Mouse (Mus musculus) liver, embryonic 11.5 days (tissue): Measurements from ENCODE around the gene Nfia. TPM values are rescaled to one million over a fixed set of nuclear protein-coding genes. Genes with fewer than 3 reads are reported as not detected.

Experiments
- ATAC-seq: fragments of 200-750 bp; cut with Nextera tagmentation; replicated peaks from 2 replicates; pipeline ENCODE4 v1.8.0; 2017; ENCODE audit warnings: moderate number of reproducible peaks, mild to moderate bottlenecking, moderate TSS enrichment, moderate library complexity; ENCODE audit not compliant: low FRiP score
- DNase-seq: peaks from one replicate; pipeline ENCODE4 v3.0.0-alpha.2; 2017; ENCODE audit warnings: low spot score
- H3K27ac ChIP-seq: fragments of 300-500 bp; sonication (generic); 2 replicates; pipeline ENCODE4 v1.5.1; 2014; ENCODE audit warnings: mild to moderate bottlenecking, low read depth, low read length, control low read depth
- H3K27me3 ChIP-seq: fragments of 300-500 bp; sonication (generic); replicated peaks from 2 replicates; pipeline ENCODE4 v1.6.1; 2014; ENCODE audit warnings: low read length, mixed read lengths; ENCODE audit not compliant: control insufficient read depth, insufficient read depth
- H3K36me3 ChIP-seq: fragments of 300-500 bp; sonication (generic); 2 replicates; pipeline ENCODE4 v1.6.1; 2014; ENCODE audit warnings: mild to moderate bottlenecking, low read length, moderate library complexity, mixed read lengths; ENCODE audit not compliant: control insufficient read depth, insufficient read depth
- H3K4me1 ChIP-seq: fragments of 300-500 bp; sonication (generic); replicated peaks from 2 replicates; pipeline ENCODE4 v1.6.1; 2014; ENCODE audit warnings: low read length, mixed read lengths; ENCODE audit not compliant: control insufficient read depth, insufficient read depth
- H3K4me2 ChIP-seq: fragments of 300-500 bp; sonication (generic); 2 replicates; pipeline ENCODE4 v1.6.1; 2014; ENCODE audit warnings: mild to moderate bottlenecking, control low read depth, moderate library complexity
- H3K4me3 ChIP-seq: fragments of 300-500 bp; sonication (generic); 2 replicates; pipeline ENCODE4 v1.5.1; 2014; ENCODE audit warnings: low read depth, low read length, control low read depth
- H3K9ac ChIP-seq: fragments of 300-500 bp; sonication (generic); 2 replicates; pipeline ENCODE4 v1.6.1; 2014; ENCODE audit warnings: low read depth, low read length, control low read depth
- H3K9me3 ChIP-seq: fragments of 300-500 bp; sonication (generic); 2 replicates; pipeline ENCODE4 v1.6.1; 2016; ENCODE audit warnings: low read length, inconsistent platforms, mixed read lengths; ENCODE audit not compliant: control insufficient read depth
- WGBS: fragments of 180-500 bp; shearing (Covaris S2); extraction: QIAGEN DNeasy Blood & Tissue Kit; methylation state at CpG from one replicate; pipeline ENCODE4 v1.1.7; 2014; 5-methylcytosine and 5-hydroxymethylcytosine counted together
- polyA plus RNA-seq: library from polyadenylated mRNA; unstranded; fragments of >200 nt; fragmentation: Nextera tagmentation; extraction: Ambion mirVana; gene quantifications from 2 replicates; pipeline ENCODE4 v1.2.1, GENCODE M21; 2014

Nfia gene
- polyA plus RNA-seq, 1 experiment from 2014 or later: 11.3 TPM

- H3K4me1 ChIP-seq: no peaks in the 10 kb centered on the region; the same call in 1 of the 2 replicates
- whole genome bisulfite sequencing: 81% methylated on average over 8 of the region's 8 CpGs
- no peaks in the 10 kb centered on the region for H3K9me3 ChIP-seq
Measured at GRCm38 (mm10) chr4:97819101-97819500, 46.6 kb downstream of the Nfia start.

GRCm38 (mm10) chr4:97820474-97821259 lies 48.1 kb downstream of the Nfia start:
- H3K27ac ChIP-seq: no peak overlapping the region
- ATAC-seq (no peak), DNase-seq (no peak)
- H3K27me3 ChIP-seq: no peaks in the 10 kb centered on the region
- no peaks in the 10 kb centered on the region for H3K36me3 ChIP-seq
- no peaks in the 10 kb centered on the region; the same call in 1 of the 2 replicates for H3K4me1 ChIP-seq
- no peaks in the 10 kb centered on the region for H3K9me3 ChIP-seq
- 75% methylated on average over 4 of the region's 4 CpGs for WGBS
- no peak overlapping the region for H3K4me2 ChIP-seq
- no peak overlapping the region for H3K4me3 ChIP-seq
- H3K9ac ChIP-seq: no peak overlapping the region

More at GRCm38 (mm10) chr4:97819101-97819500, 46.6 kb downstream of the Nfia start:
- ATAC-seq (no peak), DNase-seq (no peak)
- Histone ChIP-seq H3K27me3 (no peaks in the 10 kb centered on the region), H3K4me2 (no peak overlapping the region), H3K9ac (no peak overlapping the region), H3K27ac (no peak overlapping the region), H3K4me3 (no peak overlapping the region), H3K36me3 (no peaks in the 10 kb centered on the region)

- Histone ChIP-seq H3K4me3 (no peak overlapping the region), H3K4me2 (no peak overlapping the region), H3K27ac (no peak overlapping the region), H3K4me1 (no peaks in the 10 kb centered on the region; the same call in 1 of the 2 replicates), H3K9ac (no peak overlapping the region), H3K36me3 (no peaks in the 10 kb centered on the region), H3K9me3 (no peaks in the 10 kb centered on the region), H3K27me3 (no peaks in the 10 kb centered on the region)
- ATAC-seq (no peak), DNase-seq (no peak)
- 69% methylated on average over 4 of the region's 4 CpGs for WGBS
Measured at GRCm38 (mm10) chr4:97821556-97822251, 49.2 kb downstream of the Nfia start.

- H3K27ac ChIP-seq: no peak overlapping the region
- no peaks in the 10 kb centered on the region; the same call in 1 of the 2 replicates for H3K4me1 ChIP-seq
- WGBS: 81% methylated on average over 6 of the region's 6 CpGs
- no peak overlapping the region for H3K9ac ChIP-seq
- H3K9me3 ChIP-seq: no peaks in the 10 kb centered on the region
- ATAC-seq: no peak
- no peak overlapping the region for H3K4me2 ChIP-seq
- no peak overlapping the region for H3K4me3 ChIP-seq
- DNase-seq: no peak
- H3K27me3 ChIP-seq: no peaks in the 10 kb centered on the region
- H3K36me3 ChIP-seq: no peaks in the 10 kb centered on the region
Measured at GRCm38 (mm10) chr4:97823512-97823911, 51.0 kb downstream of the Nfia start.

GRCm38 (mm10) chr4:97824451-97824850 lies 51.9 kb downstream of the Nfia start:
- DNase-seq (no peak), ATAC-seq (no peak)
- Histone ChIP-seq H3K4me3 (no peak overlapping the region), H3K9me3 (no peaks in the 10 kb centered on the region), H3K27ac (no peak overlapping the region), H3K4me2 (no peak overlapping the region), H3K36me3 (no peaks in the 10 kb centered on the region), H3K27me3 (no peaks in the 10 kb centered on the region), H3K4me1 (no peaks in the 10 kb centered on the region; the same call in 1 of the 2 replicates), H3K9ac (no peak overlapping the region)
- 66% methylated on average over 4 of the region's 4 CpGs for WGBS

GRCm38 (mm10) chr4:97825432-97825831 lies 52.9 kb downstream of the Nfia start:
- no peak for ATAC-seq
- H3K27ac ChIP-seq: no peak overlapping the region
- no peaks in the 10 kb centered on the region; the same call in 1 of the 2 replicates for H3K4me1 ChIP-seq
- H3K4me2 ChIP-seq: no peak overlapping the region
- DNase-seq: no peak
- no peaks in the 10 kb centered on the region for H3K27me3 ChIP-seq
- H3K4me3 ChIP-seq: no peak overlapping the region
- no peaks in the 10 kb centered on the region for H3K36me3 ChIP-seq
- H3K9ac ChIP-seq: no peak overlapping the region
- no peaks in the 10 kb centered on the region for H3K9me3 ChIP-seq
- WGBS: 71% methylated on average over 4 of the region's 4 CpGs

- no peak overlapping the region for H3K27ac ChIP-seq
- no peak overlapping the region for H3K9ac ChIP-seq
- ATAC-seq (no peak), DNase-seq (no peak)
- no peak overlapping the region for H3K4me3 ChIP-seq
- 71% methylated on average over 4 of the region's 4 CpGs for WGBS
- H3K27me3 ChIP-seq: no peaks in the 10 kb centered on the region
- H3K4me1 ChIP-seq: no peaks in the 10 kb centered on the region; the same call in 1 of the 2 replicates
- no peaks in the 10 kb centered on the region for H3K36me3 ChIP-seq
- no peak overlapping the region for H3K4me2 ChIP-seq
- H3K9me3 ChIP-seq: no peaks in the 10 kb centered on the region
Measured at GRCm38 (mm10) chr4:97825841-97826240, 53.3 kb downstream of the Nfia start.

- Histone ChIP-seq H3K36me3 (no peaks in the 10 kb centered on the region), H3K27ac (no peak overlapping the region), H3K4me1 (no peaks in the 10 kb centered on the region; the same call in 1 of the 2 replicates), H3K27me3 (no peaks in the 10 kb centered on the region), H3K9me3 (no peaks in the 10 kb centered on the region), H3K4me3 (no peak overlapping the region), H3K9ac (no peak overlapping the region), H3K4me2 (no peak overlapping the region)
- WGBS: 66% methylated on average over 6 of the region's 6 CpGs
- no peak for DNase-seq
- no peak for ATAC-seq
Measured at GRCm38 (mm10) chr4:97827115-97827514, 54.6 kb downstream of the Nfia start.
